Mouse (Mus musculus): ENCODE measurements around the gene Vmp1. TPM values are rescaled to one million over a fixed set of nuclear protein-coding genes. Genes with fewer than 3 reads are reported as not detected.

Vmp1 gene
- polyA plus RNA-seq, 1 experiment from 2014 or later, result 99.0 TPM

- Histone ChIP-seq H3K36me3 (no peaks in the 10 kb centered on the region), H3K4me3 (no peak overlapping the region), H3K4me2 (replicated peaks) (no peak overlapping the region), H3K4me1 (no peaks in the 10 kb centered on the region), H3K27ac (replicated peaks) (no peak overlapping the region), H3K9ac (replicated peaks) (no peak overlapping the region), H3K9me3 (no peaks in the 10 kb centered on the region), H3K27me3 (no peaks in the 10 kb centered on the region)
- no peak for ATAC-seq (replicated peaks)
- WGBS, result 87% methylated on average over 6 of the region's 6 CpGs
Measured at GRCm38 (mm10) chr11:86594188-86594876, 89.3 kb downstream of the Vmp1 start.

DNA sequence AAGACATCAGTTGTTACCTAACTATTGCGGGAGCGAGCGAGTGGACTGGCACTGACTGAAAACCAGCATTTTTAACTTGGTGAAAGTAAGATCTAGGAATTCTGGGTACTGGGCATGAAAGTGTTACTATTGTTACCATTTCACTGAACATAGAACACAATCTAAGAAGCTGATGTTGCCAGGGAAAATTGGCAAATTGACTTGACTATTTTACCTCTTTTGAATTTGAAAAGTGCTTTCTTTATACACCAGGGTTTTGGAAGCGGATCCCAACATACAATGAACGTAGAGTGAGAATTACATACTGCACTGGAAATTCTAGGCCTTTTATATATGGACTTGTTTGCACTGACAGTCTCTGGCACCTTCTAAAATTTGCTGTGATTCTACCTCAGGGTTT lies 90.2 kb downstream of the Vmp1 start:
- Histone ChIP-seq H3K4me2 (replicated peaks) (no peak overlapping the region), H3K27ac (replicated peaks) (0 out of 2 replicates have a peak overlapping the region, but pooled peaks have one; percentile 1), H3K9me3 (no peaks in the 10 kb centered on the region), H3K27me3 (no peaks in the 10 kb centered on the region), H3K36me3 (no peaks in the 10 kb centered on the region), H3K9ac (replicated peaks) (no peak overlapping the region), H3K4me1 (no peaks in the 10 kb centered on the region), H3K4me3 (no peak overlapping the region)
- ATAC-seq (replicated peaks), result no peak
- WGBS, result 78% methylated on average over 5 of the region's 5 CpGs

DNA sequence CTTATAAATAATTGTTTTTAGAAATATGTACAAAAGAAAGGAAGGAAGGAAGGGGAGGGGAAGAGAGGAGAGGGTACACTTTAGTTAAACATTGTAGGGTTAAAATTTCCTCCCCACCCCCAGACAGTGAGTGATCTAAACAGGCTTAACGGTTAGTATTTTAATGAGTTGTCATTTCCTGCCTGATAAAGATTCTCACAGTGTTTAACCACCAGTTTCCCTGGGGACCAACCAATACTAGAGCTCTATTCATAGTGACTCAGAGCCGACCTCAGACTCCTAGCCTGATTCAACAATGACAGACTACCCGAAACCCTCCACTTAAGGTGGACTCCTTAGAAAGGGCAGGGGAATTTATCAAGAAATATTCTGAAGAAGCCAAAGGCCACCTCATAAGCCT lies 90.6 kb downstream of the Vmp1 start:
- Histone ChIP-seq H3K4me2 (replicated peaks) (no peak overlapping the region), H3K9me3 (no peaks in the 10 kb centered on the region), H3K4me3 (no peak overlapping the region), H3K9ac (replicated peaks) (no peak overlapping the region), H3K27ac (replicated peaks) (0 out of 2 replicates have a peak overlapping the region, but pooled peaks have one; percentile 1), H3K27me3 (no peaks in the 10 kb centered on the region), H3K4me1 (no peaks in the 10 kb centered on the region), H3K36me3 (no peaks in the 10 kb centered on the region)
- WGBS, result 30% methylated on average over 3 of the region's 3 CpGs
- ATAC-seq (replicated peaks), result no peak

- peaks cover 4% of the 10 kb centered on the region; the same call in 1 of the 2 replicates for H3K4me1 ChIP-seq
- 87% methylated on average over 2 of the region's 2 CpGs for WGBS
- no peak overlapping the region for H3K4me3 ChIP-seq
- no peak for ATAC-seq (replicated peaks)
- H3K27me3 ChIP-seq, result no peaks in the 10 kb centered on the region
- H3K9me3 ChIP-seq, result no peaks in the 10 kb centered on the region
- H3K4me2 ChIP-seq (replicated peaks), result no peak overlapping the region
- H3K36me3 ChIP-seq, result no peaks in the 10 kb centered on the region
- no peak overlapping the region for H3K27ac ChIP-seq (replicated peaks)
- no peak overlapping the region for H3K9ac ChIP-seq (replicated peaks)
Measured at GRCm38 (mm10) chr11:86591931-86592616, 91.6 kb downstream of the Vmp1 start.

GRCm38 (mm10) chr11:86591301-86591845 lies 92.3 kb downstream of the Vmp1 start:
- no peak overlapping the region for H3K4me3 ChIP-seq
- no peaks in the 10 kb centered on the region for H3K36me3 ChIP-seq
- H3K9ac ChIP-seq (replicated peaks), result no peak overlapping the region
- H3K27ac ChIP-seq (replicated peaks), result no peak overlapping the region
- WGBS, result 86% methylated on average over 4 of the region's 4 CpGs
- H3K4me1 ChIP-seq, result peaks cover 6% of the 10 kb centered on the region; the same call in 1 of the 2 replicates
- H3K4me2 ChIP-seq (replicated peaks), result no peak overlapping the region
- no peaks in the 10 kb centered on the region for H3K27me3 ChIP-seq
- no peak for ATAC-seq (replicated peaks)
- H3K9me3 ChIP-seq, result no peaks in the 10 kb centered on the region

DNA sequence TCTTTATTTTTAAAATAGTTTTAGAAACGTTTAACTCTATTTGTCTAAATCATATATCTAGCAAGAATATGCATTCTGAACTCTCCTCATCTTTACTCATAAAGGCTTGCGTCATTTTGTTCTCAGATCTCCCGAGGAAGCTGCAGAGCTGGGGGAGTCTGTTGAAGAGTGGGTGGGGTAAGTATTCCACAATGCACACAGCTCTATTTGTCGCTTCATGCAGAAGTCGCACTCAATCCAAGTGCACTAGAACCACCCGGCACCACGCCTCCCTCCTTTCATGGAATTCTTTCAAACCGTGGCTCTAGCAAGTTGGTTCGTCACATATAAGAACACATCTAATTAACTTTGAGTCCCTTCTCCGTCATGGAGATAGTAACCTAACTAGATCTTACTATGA lies 93.1 kb downstream of the Vmp1 start:
- ATAC-seq (replicated peaks), result no peak
- WGBS, result 86% methylated on average over 10 of the region's 10 CpGs
- Histone ChIP-seq H3K4me3 (no peak overlapping the region), H3K27me3 (no peaks in the 10 kb centered on the region), H3K27ac (replicated peaks) (no peak overlapping the region), H3K4me1 (peaks cover 6% of the 10 kb centered on the region; the same call in 1 of the 2 replicates), H3K36me3 (no peaks in the 10 kb centered on the region), H3K9ac (replicated peaks) (no peak overlapping the region), H3K9me3 (no peaks in the 10 kb centered on the region), H3K4me2 (replicated peaks) (no peak overlapping the region)

- Histone ChIP-seq H3K4me1 (peaks cover 6% of the 10 kb centered on the region; the same call in 1 of the 2 replicates), H3K4me2 (replicated peaks) (no peak overlapping the region), H3K9ac (replicated peaks) (no peak overlapping the region), H3K27me3 (no peaks in the 10 kb centered on the region), H3K36me3 (peaks cover 1% of the 10 kb centered on the region; the same call in 1 of the 2 replicates), H3K9me3 (no peaks in the 10 kb centered on the region), H3K4me3 (no peak overlapping the region), H3K27ac (replicated peaks) (no peak overlapping the region)
- WGBS, result 94% methylated on average over 4 of the region's 4 CpGs
- no peak for ATAC-seq (replicated peaks)
Measured at GRCm38 (mm10) chr11:86590066-86590465, 93.6 kb downstream of the Vmp1 start.

- 93% methylated on average over 4 of the region's 4 CpGs for WGBS
Measured at GRCm38 (mm10) chr11:86588583-86589298, 94.9 kb downstream of the Vmp1 start.

GRCm38 (mm10) chr11:86587830-86588229 lies 95.8 kb downstream of the Vmp1 start:
- no peak for ATAC-seq (replicated peaks)

More at GRCm38 (mm10) chr11:86588583-86589298, 94.9 kb downstream of the Vmp1 start:
- no peaks in the 10 kb centered on the region for H3K27me3 ChIP-seq
- no peak overlapping the region for H3K9ac ChIP-seq (replicated peaks)
- ATAC-seq (replicated peaks), result no peak
- no peak overlapping the region for H3K27ac ChIP-seq (replicated peaks)
- H3K9me3 ChIP-seq, result no peaks in the 10 kb centered on the region
- H3K36me3 ChIP-seq, result peaks cover 6% of the 10 kb centered on the region; the same call in 1 of the 2 replicates
- peaks cover 6% of the 10 kb centered on the region; the same call in 1 of the 2 replicates for H3K4me1 ChIP-seq
- H3K4me2 ChIP-seq (replicated peaks), result no peak overlapping the region
- H3K4me3 ChIP-seq, result no peak overlapping the region

DNA sequence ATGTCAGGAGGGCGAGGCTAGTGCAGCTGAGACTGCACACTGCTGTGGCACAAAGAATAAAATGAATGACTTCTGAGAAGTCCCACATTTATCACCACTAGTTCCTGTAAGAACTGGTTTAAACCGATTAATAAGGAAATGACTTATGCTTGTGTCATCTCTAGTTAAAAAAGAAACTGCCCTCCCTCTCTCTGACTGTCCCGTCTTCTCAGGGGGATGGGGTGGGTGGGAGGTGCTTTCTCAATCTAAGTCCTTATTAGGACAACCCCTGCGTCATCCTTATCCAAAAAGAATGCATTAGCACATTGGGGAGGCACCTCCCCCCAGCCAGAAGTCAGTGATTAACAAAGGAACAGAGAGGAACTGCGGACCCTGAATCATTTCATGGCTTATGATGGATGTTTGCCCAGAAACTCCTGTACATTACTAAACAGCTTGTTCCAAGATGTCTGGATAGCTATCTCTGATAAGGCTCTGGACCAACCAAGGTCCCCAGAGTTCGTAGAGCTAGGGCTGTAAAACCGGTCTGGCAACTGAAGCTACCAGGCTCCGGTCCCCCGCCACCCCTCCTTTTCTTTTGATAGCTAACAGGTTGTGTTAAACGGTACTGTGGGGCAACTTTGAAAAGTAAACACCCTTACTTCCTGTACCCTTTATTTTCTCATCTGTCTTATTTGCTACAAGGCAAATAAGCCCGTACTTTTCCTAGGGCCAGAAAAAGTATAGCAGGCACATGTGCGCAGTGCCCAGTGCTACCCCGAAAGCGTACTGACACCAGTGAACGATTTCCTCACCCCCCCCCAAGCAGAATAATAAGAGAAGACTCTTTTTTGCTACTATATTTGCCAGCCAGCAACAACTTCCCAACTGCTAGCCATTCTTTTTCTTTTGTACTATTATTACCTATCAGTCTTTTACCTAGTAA lies 96.5 kb downstream of the Vmp1 start:
- no peak for ATAC-seq (replicated peaks)
- peaks cover 6% of the 10 kb centered on the region; the same call in 1 of the 2 replicates for H3K36me3 ChIP-seq
- no peak overlapping the region for H3K4me3 ChIP-seq
- H3K27ac ChIP-seq (replicated peaks), result no peak overlapping the region
- H3K9ac ChIP-seq (replicated peaks), result no peak overlapping the region
- 18% methylated on average over 15 of the region's 15 CpGs for WGBS
- H3K27me3 ChIP-seq, result no peaks in the 10 kb centered on the region
- H3K4me1 ChIP-seq, result peaks cover 6% of the 10 kb centered on the region; the same call in 1 of the 2 replicates
- H3K4me2 ChIP-seq (replicated peaks), result 0 out of 2 replicates have a peak overlapping the region, but pooled peaks have one; percentile 5
- no peaks in the 10 kb centered on the region for H3K9me3 ChIP-seq

More at GRCm38 (mm10) chr11:86587830-86588229, 95.8 kb downstream of the Vmp1 start:
- no peak overlapping the region for H3K9ac ChIP-seq (replicated peaks)
- no peak overlapping the region for H3K27ac ChIP-seq (replicated peaks)
- no peak overlapping the region for H3K4me3 ChIP-seq
- H3K4me2 ChIP-seq (replicated peaks), result no peak overlapping the region
- no peaks in the 10 kb centered on the region for H3K27me3 ChIP-seq
- peaks cover 6% of the 10 kb centered on the region; the same call in 1 of the 2 replicates for H3K36me3 ChIP-seq
- WGBS, result 45% methylated on average over 7 of the region's 7 CpGs
- H3K4me1 ChIP-seq, result peaks cover 6% of the 10 kb centered on the region; the same call in 1 of the 2 replicates
- H3K9me3 ChIP-seq, result no peaks in the 10 kb centered on the region

All from forebrain, embryonic 15.5 days (tissue).